Mouse (Mus musculus) olfactory bulb, adult 2 months (tissue): ENCODE data around the gene Tbc1d5.

ENCODE experiments used
- CTCF ChIP-seq: fragments of 200-500 bp; IDR thresholded peaks from 2 replicates; pipeline ENCODE4 v1.5.1; 2012; ENCODE audit warnings: low read depth, mild to moderate bottlenecking, low read length, moderate library complexity; ENCODE audit not compliant: insufficient read depth
- POLR2A ChIP-seq: fragments of 200-500 bp; IDR thresholded peaks from 2 replicates; pipeline ENCODE4 v1.6.1; 2012; ENCODE audit warnings: mild to moderate bottlenecking, low read depth, low read length, moderate library complexity; ENCODE audit not compliant: insufficient read depth

DNA sequence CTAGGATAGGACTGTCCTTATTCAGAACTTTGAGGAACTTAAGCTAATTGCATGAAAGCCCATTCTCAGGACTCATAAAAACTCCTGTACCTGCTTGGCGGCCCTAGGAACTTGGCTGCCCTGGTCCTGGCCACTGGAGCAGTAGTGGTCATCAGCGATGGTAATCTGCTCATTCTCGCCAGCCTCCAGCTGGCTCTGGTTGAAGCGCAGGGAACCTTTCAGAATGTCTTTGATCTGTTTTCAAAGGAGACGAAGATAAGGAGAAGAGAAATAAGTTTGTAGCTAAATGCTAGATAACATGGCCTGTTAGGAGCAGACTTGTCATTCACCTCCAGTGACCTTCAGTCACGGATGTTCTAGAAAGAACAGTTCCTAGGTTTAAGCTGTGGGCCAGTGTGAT lies 437.8 kb downstream of the Tbc1d5 start:
- TF ChIP-seq POLR2A, result no peak
- no peak for TF ChIP-seq CTCF
